Mouse (Mus musculus) C2C12 (cell line): ENCODE measurements around the gene Tssk4. TPM values are rescaled to one million over a fixed set of nuclear protein-coding genes. Genes with fewer than 3 reads are reported as not detected.

Experiments used
- H3K27me3 ChIP-seq: one replicate; pipeline ENCODE4 v1.6.1; 2011; ENCODE audit not compliant: control insufficient read depth, insufficient read depth, insufficient read length
- H3K36me3 ChIP-seq: one replicate; pipeline ENCODE4 v1.6.1; 2011; ENCODE audit not compliant: control insufficient read depth, insufficient read depth
- H3K4me3 ChIP-seq: one replicate; pipeline ENCODE4 v1.5.1; 2011; ENCODE audit warnings: mild to moderate bottlenecking, control low read depth; ENCODE audit not compliant: poor library complexity, insufficient read depth, severe bottlenecking
- H3K79me2 ChIP-seq: one replicate; pipeline ENCODE4 v1.6.1; 2011; ENCODE audit not compliant: control insufficient read depth, insufficient read depth
- H3K79me3 ChIP-seq: one replicate; pipeline ENCODE4 v1.6.1; 2011; ENCODE audit warnings: low read depth, control low read depth
- H3ac ChIP-seq: one replicate; pipeline ENCODE3; 2011; ENCODE audit warnings: low read depth; ENCODE audit not compliant: control insufficient read depth, insufficient read length
- CEBPB ChIP-seq: IDR thresholded peaks from one replicate; pipeline ENCODE4 v1.6.1; 2011; ENCODE audit warnings: low read depth, mild to moderate bottlenecking, control low read depth, moderate library complexity
- CTCF ChIP-seq: IDR thresholded peaks from one replicate; pipeline ENCODE4 v1.5.1; 2011; ENCODE audit not compliant: control insufficient read depth, insufficient read depth, insufficient read length
- FOSL1 ChIP-seq: IDR thresholded peaks from one replicate; pipeline ENCODE4 v1.8.0; 2011; ENCODE audit warnings: mild to moderate bottlenecking, low read length; ENCODE audit not compliant: poor library complexity, insufficient read depth, severe bottlenecking
- MAX ChIP-seq: IDR thresholded peaks from one replicate; pipeline ENCODE4 v1.6.1; 2011; ENCODE audit warnings: mild to moderate bottlenecking, control low read depth
- MYOD1 ChIP-seq: IDR thresholded peaks from one replicate; pipeline ENCODE4 v1.6.1; 2011; ENCODE audit warnings: low read depth; ENCODE audit not compliant: control insufficient read depth, insufficient read length
- MYOG ChIP-seq: IDR thresholded peaks from one replicate; pipeline ENCODE4 v1.6.1; 2011; ENCODE audit not compliant: control insufficient read depth, insufficient read length; ENCODE audit errors: extremely low read depth
- USF1 ChIP-seq: IDR thresholded peaks from one replicate; pipeline ENCODE4 v1.6.1; 2011; ENCODE audit warnings: low read depth, mild to moderate bottlenecking, control low read depth, moderate library complexity
- polyA plus RNA-seq: library from polyadenylated mRNA; unstranded; fragments of >200 nt; fragmentation: generic; extraction: Trizol; gene quantifications from one replicate; pipeline ENCODE4 v1.2.1, GENCODE M21; 2012; ENCODE audit warnings: missing spikeins

Tssk4 gene
- polyA plus RNA-seq, 1 experiment = 0.43 TPM

DNA sequence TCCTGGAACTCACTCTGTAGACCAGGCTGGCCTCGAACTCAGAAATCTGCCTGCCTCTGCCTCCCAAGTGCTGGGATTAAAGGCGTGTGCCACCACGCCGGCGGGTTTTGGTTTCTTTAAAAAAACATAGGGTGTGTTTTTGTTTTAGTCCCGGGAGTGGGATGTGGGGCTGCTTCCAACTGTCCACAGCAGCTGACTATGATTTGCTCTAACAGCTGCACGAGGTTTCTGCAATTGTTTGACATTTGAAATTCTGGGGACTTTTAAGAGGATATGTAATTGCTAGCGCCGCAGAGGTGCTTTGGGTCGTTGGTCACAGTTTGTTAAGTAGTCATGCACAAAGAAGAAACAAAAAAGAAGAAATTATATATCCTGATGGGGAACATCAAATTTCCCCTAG lies 39.4 kb downstream of the Tssk4 start:
- H3K79me2 ChIP-seq = no peaks in the 10 kb centered on the region
- H3K36me3 ChIP-seq = no peaks in the 10 kb centered on the region
- no peaks in the 10 kb centered on the region for H3K27me3 ChIP-seq
- H3K4me3 ChIP-seq = no peak overlapping the region
- H3ac ChIP-seq = no peak overlapping the region
- no peaks in the 10 kb centered on the region for H3K79me3 ChIP-seq
- TF ChIP-seq USF1 (no peak), MYOD1 (peak; percentile 82)

DNA sequence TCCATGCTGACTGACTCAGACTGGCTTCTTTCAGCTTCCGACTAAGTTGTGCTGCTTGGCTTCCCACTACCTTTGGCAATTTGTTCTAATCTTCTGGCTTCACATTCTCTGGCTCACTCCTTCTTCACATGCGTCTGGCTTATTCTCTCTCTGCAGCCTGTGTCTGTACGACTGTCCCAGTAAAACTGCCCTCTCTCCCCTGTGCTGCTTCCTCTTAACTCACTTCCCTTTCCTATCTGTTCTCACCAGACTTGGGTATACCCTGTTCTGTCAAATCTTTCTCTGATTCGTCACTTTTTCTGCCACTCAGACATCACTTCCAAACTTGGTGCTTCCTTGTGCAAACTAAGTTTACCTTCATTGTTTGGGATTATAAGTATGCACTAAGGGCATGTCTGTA lies 47.2 kb downstream of the Tssk4 start:
- TF ChIP-seq CTCF (no peak), FOSL1 (no peak), CEBPB (no peak), MAX (no peak), MYOD1 (no peak)
- no peaks in the 10 kb centered on the region for H3K79me2 ChIP-seq
- peaks cover 9% of the 10 kb centered on the region for H3K27me3 ChIP-seq
- no peaks in the 10 kb centered on the region for H3K36me3 ChIP-seq
- H3ac ChIP-seq = no peak overlapping the region
- no peaks in the 10 kb centered on the region for H3K79me3 ChIP-seq
- no peak overlapping the region for H3K4me3 ChIP-seq

DNA sequence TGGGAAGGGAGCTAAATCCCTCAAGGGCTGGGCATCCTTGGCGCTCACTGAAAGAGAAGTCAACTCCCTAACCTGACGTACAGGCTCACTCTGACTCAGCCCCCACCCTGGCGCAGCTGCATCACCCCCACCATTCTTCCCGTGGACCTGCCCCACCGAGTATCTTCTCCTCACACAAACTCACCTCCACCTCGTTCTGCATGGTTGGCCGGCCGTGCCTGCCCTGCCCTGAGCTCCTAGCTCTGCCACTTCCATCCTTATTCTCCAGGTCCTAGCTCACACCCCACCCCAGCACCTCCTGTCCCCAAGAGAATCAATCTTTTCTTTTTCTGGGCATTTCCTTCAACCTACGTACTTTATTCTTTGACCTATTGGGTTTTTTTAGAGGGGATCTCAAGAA lies 51.1 kb downstream of the Tssk4 start:
- H3K79me3 ChIP-seq = no peaks in the 10 kb centered on the region
- H3K27me3 ChIP-seq = peaks cover 12% of the 10 kb centered on the region
- H3K4me3 ChIP-seq = no peak overlapping the region
- TF ChIP-seq CEBPB = no peak
- no peak for TF ChIP-seq USF1
- no peak for TF ChIP-seq FOSL1
- no peak for TF ChIP-seq MAX
- TF ChIP-seq CTCF = no peak
- TF ChIP-seq MYOD1 = no peak
- no peak for TF ChIP-seq MYOG
- H3ac ChIP-seq = no peak overlapping the region
- no peaks in the 10 kb centered on the region for H3K79me2 ChIP-seq
- no peaks in the 10 kb centered on the region for H3K36me3 ChIP-seq

Other genes with a start within 250 kb of the Tssk4 start
- gene Dhrs4, start 171.4 kb upstream of the Tssk4 start, polyA plus RNA-seq = 45.9 TPM
- 0.23 TPM for gene Carmil3, start 159.5 kb upstream of the Tssk4 start, polyA plus RNA-seq
- not detected for gene Cpne6, start 139.7 kb upstream of the Tssk4 start, polyA plus RNA-seq
- gene Nrl, start 125.2 kb upstream of the Tssk4 start, polyA plus RNA-seq = not detected
- 87.9 TPM for gene Pck2, start 109.9 kb upstream of the Tssk4 start, polyA plus RNA-seq
- 15.8 TPM for gene Dcaf11, start 90.2 kb upstream of the Tssk4 start, polyA plus RNA-seq
- gene A730061H03Rik, start 89.8 kb upstream of the Tssk4 start, polyA plus RNA-seq = 0.16 TPM
- gene Fitm1, start 74.6 kb upstream of the Tssk4 start, polyA plus RNA-seq = 0.40 TPM
- 63.7 TPM for gene Psme1, start 72.1 kb upstream of the Tssk4 start, polyA plus RNA-seq
- gene Emc9, start 64.9 kb upstream of the Tssk4 start, polyA plus RNA-seq = 7.5 TPM
- 110 TPM for gene Psme2, start 59.1 kb upstream of the Tssk4 start, polyA plus RNA-seq
- gene Rnf31, start 58.5 kb upstream of the Tssk4 start, polyA plus RNA-seq = 9.4 TPM
- gene Irf9, start 46.6 kb upstream of the Tssk4 start, polyA plus RNA-seq = 3.3 TPM
- gene Rec8, start 32.1 kb upstream of the Tssk4 start, polyA plus RNA-seq = not detected
- gene Ipo4, start 14.2 kb upstream of the Tssk4 start, polyA plus RNA-seq = 113 TPM
- gene Gm49378, start 12.3 kb upstream of the Tssk4 start, polyA plus RNA-seq = 0.13 TPM
- 72.9 TPM for gene Tm9sf1, start 6.4 kb upstream of the Tssk4 start, polyA plus RNA-seq
- gene Mdp1, start 10.3 kb downstream of the Tssk4 start, polyA plus RNA-seq = 16.5 TPM
- 23.8 TPM for gene Gmpr2, start 21.8 kb downstream of the Tssk4 start, polyA plus RNA-seq
- 478 TPM for gene Nedd8, start 21.9 kb downstream of the Tssk4 start, polyA plus RNA-seq
- 24.4 TPM for gene Tinf2, start 31.6 kb downstream of the Tssk4 start, polyA plus RNA-seq
- gene Tgm1, start 63.7 kb downstream of the Tssk4 start, polyA plus RNA-seq = 0.07 TPM
- gene Rabggta, start 72.1 kb downstream of the Tssk4 start, polyA plus RNA-seq = 11.9 TPM
- gene Dhrs1, start 95.5 kb downstream of the Tssk4 start, polyA plus RNA-seq = 63.7 TPM
- gene Nop9, start 95.5 kb downstream of the Tssk4 start, polyA plus RNA-seq = 38.6 TPM
- 0.05 TPM for gene Cideb, start 108.3 kb downstream of the Tssk4 start, polyA plus RNA-seq
- 0.09 TPM for gene Ltb4r2, start 111.2 kb downstream of the Tssk4 start, polyA plus RNA-seq
- gene Ltb4r1, start 115.8 kb downstream of the Tssk4 start, polyA plus RNA-seq = 0.05 TPM
- gene Adcy4, start 133.9 kb downstream of the Tssk4 start, polyA plus RNA-seq = 0.02 TPM
- gene Ripk3, start 138.7 kb downstream of the Tssk4 start, polyA plus RNA-seq = 0.55 TPM
- gene Nfatc4, start 173.0 kb downstream of the Tssk4 start, polyA plus RNA-seq = 1.2 TPM
- 0.13 TPM for gene Nynrin, start 203.8 kb downstream of the Tssk4 start, polyA plus RNA-seq
- 0.05 TPM for gene Cbln3, start 234.2 kb downstream of the Tssk4 start, polyA plus RNA-seq
- 3.6 TPM for gene Khnyn, start 234.8 kb downstream of the Tssk4 start, polyA plus RNA-seq